Mouse (Mus musculus) lung, adult 2 months (tissue): ENCODE measurements around the gene Ralgapb. TPM values are rescaled to one million over a fixed set of nuclear protein-coding genes. Genes with fewer than 3 reads are reported as not detected.

Experiments
- DNase-seq: peaks from one replicate; pipeline ENCODE4 v3.0.0; 2022
- H3K4me1 ChIP-seq: fragments of 200-500 bp; 2 replicates; pipeline ENCODE4 v1.6.1; 2011; ENCODE audit warnings: low read length; ENCODE audit not compliant: control insufficient read depth, insufficient read depth
- H3K4me3 ChIP-seq: fragments of 200-500 bp; replicated peaks from 2 replicates; pipeline ENCODE3; 2011; ENCODE audit warnings: low read depth, mild to moderate bottlenecking, control low read depth, low read length; ENCODE audit errors: extremely low read depth
- CTCF ChIP-seq: fragments of 200-500 bp; IDR thresholded peaks from 2 replicates; pipeline ENCODE4 v1.5.1; 2011; ENCODE audit warnings: mild to moderate bottlenecking, low read length, control low read depth; ENCODE audit not compliant: insufficient read depth
- POLR2A ChIP-seq: fragments of 200-500 bp; IDR thresholded peaks from 2 replicates; pipeline ENCODE4 v1.6.1; 2011; ENCODE audit warnings: low read depth, mild to moderate bottlenecking, control low read depth, low read length, borderline replicate concordance; ENCODE audit errors: extremely low read depth
- WGBS: fragments of 180-500 bp; shearing (Covaris S2); methylation state at CpG from one replicate; pipeline ENCODE4 v1.1.7; 2018; 5-methylcytosine and 5-hydroxymethylcytosine counted together
- polyA plus RNA-seq: library from polyadenylated mRNA; depleted of rRNA; stranded (reverse); fragments of >200 nt; gene quantifications from 2 replicates; pipeline ENCODE4 v1.2.3, GENCODE M21; 2012; rRNA removed

Ralgapb gene
- polyA plus RNA-seq, result 19.4 and 27.5 TPM in 2 replicates

- under 1% methylated on average over 46 of the region's 46 CpGs for WGBS
- peak; percentile 98 for DNase-seq
- Histone ChIP-seq H3K4me1 (peaks cover 9% of the 10 kb centered on the region), H3K4me3 (peak within 1 kb of the TSS; percentile 78)
- TF ChIP-seq CTCF (peak; percentile 50), POLR2A (0 out of 2 replicates have a peak, but pooled peaks have one; percentile 38)
Measured at GRCm38 (mm10) chr2:158409595-158410021, at the start of gene Ralgapb. Gene Ralgapb (plus strand): TSS chr2:158409848.

GRCm38 (mm10) chr2:158360873-158361677, 48.6 kb upstream of the Ralgapb start:
- WGBS, result under 1% methylated on average over 41 of the region's 41 CpGs
- Histone ChIP-seq H3K4me1 (peaks cover 5% of the 10 kb centered on the region), H3K4me3 (peak overlapping the region; percentile 83)
- DNase-seq, result peak; percentile 70
- TF ChIP-seq POLR2A (peak; percentile 78; the same call in 1 of the 2 replicates), CTCF (peak; percentile 43; the same call in 1 of the 2 replicates)

- WGBS, result 28% methylated on average over 8 of the region's 8 CpGs
- peak overlapping the region; percentile 83 for H3K4me3 ChIP-seq
- TF ChIP-seq CTCF, result 0 out of 2 replicates have a peak, but pooled peaks have one; percentile 11
- TF ChIP-seq POLR2A, result no peak
- DNase-seq, result no peak
- peaks cover 5% of the 10 kb centered on the region for H3K4me1 ChIP-seq
Measured at GRCm38 (mm10) chr2:158361678-158362320, 47.8 kb upstream of the Ralgapb start.

GRCm38 (mm10) chr2:158364175-158364574, 45.5 kb upstream of the Ralgapb start:
- H3K4me3 ChIP-seq, result no peak overlapping the region
- TF ChIP-seq CTCF, result no peak
- TF ChIP-seq POLR2A, result no peak
- 76% methylated on average over 4 of the region's 4 CpGs for WGBS
- DNase-seq, result no peak
- peaks cover 5% of the 10 kb centered on the region for H3K4me1 ChIP-seq

- H3K4me3 ChIP-seq, result no peak overlapping the region
- H3K4me1 ChIP-seq, result peaks cover 5% of the 10 kb centered on the region
- 76% methylated on average over 12 of the region's 12 CpGs for WGBS
- no peak for DNase-seq
- no peak for TF ChIP-seq POLR2A
- TF ChIP-seq CTCF, result no peak
Measured at GRCm38 (mm10) chr2:158365099-158365850, 44.4 kb upstream of the Ralgapb start.

- no peak for TF ChIP-seq CTCF
- no peak for TF ChIP-seq POLR2A
- Histone ChIP-seq H3K4me1 (no peaks in the 10 kb centered on the region; the same call in 1 of the 2 replicates), H3K4me3 (no peak overlapping the region)
- 76% methylated on average over 5 of the region's 5 CpGs for WGBS
- no peak for DNase-seq
Measured at GRCm38 (mm10) chr2:158367654-158368053, 42.0 kb upstream of the Ralgapb start.

- WGBS, result 90% methylated on average over 8 of the region's 8 CpGs
- TF ChIP-seq CTCF (no peak), POLR2A (no peak)
Measured at GRCm38 (mm10) chr2:158368313-158368712, 41.3 kb upstream of the Ralgapb start.

GRCm38 (mm10) chr2:158369474-158370172, 40.0 kb upstream of the Ralgapb start:
- TF ChIP-seq CTCF (no peak), POLR2A (no peak)
- Histone ChIP-seq H3K4me3 (no peak overlapping the region), H3K4me1 (peaks cover 5% of the 10 kb centered on the region)
- DNase-seq, result no peak
- 78% methylated on average over 3 of the region's 3 CpGs for WGBS

More at GRCm38 (mm10) chr2:158368313-158368712, 41.3 kb upstream of the Ralgapb start:
- DNase-seq, result no peak
- no peak overlapping the region for H3K4me3 ChIP-seq
- H3K4me1 ChIP-seq, result peaks cover 3% of the 10 kb centered on the region

GRCm38 (mm10) chr2:158370173-158370550, 39.5 kb upstream of the Ralgapb start:
- H3K4me1 ChIP-seq, result peaks cover 5% of the 10 kb centered on the region
- H3K4me3 ChIP-seq, result no peak overlapping the region
- 24% methylated on average over 5 of the region's 5 CpGs for WGBS
- DNase-seq, result no peak
- TF ChIP-seq CTCF, result no peak
- TF ChIP-seq POLR2A, result no peak
